Mouse (Mus musculus) thymus, adult 2 months (tissue): Measurements from ENCODE around the gene Hhip.

Source experiments
- CTCF ChIP-seq: fragments of 200-500 bp; IDR thresholded peaks from 2 replicates; pipeline ENCODE4 v1.5.1; 2012; ENCODE audit warnings: mild to moderate bottlenecking, control low read depth, low read length, moderate library complexity, borderline replicate concordance; ENCODE audit not compliant: control insufficient read depth, poor library complexity, insufficient read depth; ENCODE audit errors: extremely low read depth
- POLR2A ChIP-seq: fragments of 200-500 bp; IDR thresholded peaks from 2 replicates; pipeline ENCODE4 v1.6.1; 2012; ENCODE audit warnings: mild to moderate bottlenecking, low read length, control low read depth, moderate library complexity; ENCODE audit not compliant: control insufficient read depth, poor library complexity, insufficient read depth; ENCODE audit errors: extremely low read depth

DNA sequence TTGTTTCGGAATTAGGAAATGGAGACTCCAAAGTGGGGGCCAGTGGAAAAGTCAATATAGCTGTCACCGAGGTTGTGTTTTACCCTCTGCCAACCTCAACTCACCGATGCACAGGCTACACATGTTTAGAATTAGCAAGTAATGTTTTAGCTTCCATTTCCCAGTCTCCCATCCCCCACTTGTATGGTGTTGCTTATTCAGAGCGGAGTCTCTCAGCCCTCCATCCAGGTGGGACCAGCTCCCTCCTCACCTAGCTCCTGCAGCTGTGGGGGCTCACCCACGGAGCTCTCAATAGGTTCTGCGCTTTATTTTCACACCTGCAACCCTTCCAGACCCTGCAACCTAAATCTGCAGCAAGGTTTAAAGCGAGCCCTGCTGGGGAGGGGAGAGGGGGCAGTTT is 140.6 kb downstream of the Hhip start:
- TF ChIP-seq POLR2A (no peak), CTCF (no peak)
